Mouse (Mus musculus) hindbrain, embryonic 13.5 days (tissue): ENCODE measurements at regions not wholly inside any gene's neighbourhood (a gene's known extent, or its start where the extent isn't known, plus 50 kb on each side); places are given as distances from the start of the nearest gene placed in this dataset.

Experiments
- ATAC-seq: fragments of 200-750 bp; cut with Nextera tagmentation; 2 replicates; pipeline ENCODE4 v1.8.0; 2017; ENCODE audit warnings: moderate TSS enrichment; ENCODE audit not compliant: low FRiP score
- H3K27ac ChIP-seq: fragments of 300-500 bp; sonication (generic); 2 replicates; pipeline ENCODE4 v1.5.1; 2015; ENCODE audit warnings: inconsistent platforms, mild to moderate bottlenecking, moderate library complexity
- H3K27me3 ChIP-seq: fragments of 300-500 bp; sonication (generic); 2 replicates; pipeline ENCODE4 v1.6.1; 2015; ENCODE audit warnings: mild to moderate bottlenecking, inconsistent platforms
- H3K36me3 ChIP-seq: fragments of 300-500 bp; sonication (generic); 2 replicates; pipeline ENCODE4 v1.6.1; 2015; ENCODE audit warnings: mild to moderate bottlenecking, inconsistent platforms
- H3K4me1 ChIP-seq: fragments of 300-500 bp; sonication (generic); replicated peaks from 2 replicates; pipeline ENCODE4 v1.6.1; 2015; ENCODE audit warnings: inconsistent platforms
- H3K4me2 ChIP-seq: fragments of 300-500 bp; sonication (generic); 2 replicates; pipeline ENCODE4 v1.6.1; 2015; ENCODE audit warnings: inconsistent platforms, mild to moderate bottlenecking, moderate library complexity
- H3K4me3 ChIP-seq: fragments of 300-500 bp; sonication (generic); 2 replicates; pipeline ENCODE4 v1.5.1; 2015; ENCODE audit warnings: mild to moderate bottlenecking, inconsistent platforms
- H3K9ac ChIP-seq: fragments of 300-500 bp; sonication (generic); 2 replicates; pipeline ENCODE4 v1.6.1; 2015; ENCODE audit warnings: mild to moderate bottlenecking, inconsistent platforms
- H3K9me3 ChIP-seq: fragments of 300-500 bp; sonication (generic); 2 replicates; pipeline ENCODE4 v1.6.1; 2016; ENCODE audit warnings: inconsistent platforms
- WGBS: fragments of 180-500 bp; shearing (Covaris S2); methylation state at CpG from one replicate; pipeline ENCODE4 v1.1.7; 2015; 5-methylcytosine and 5-hydroxymethylcytosine counted together

DNA sequence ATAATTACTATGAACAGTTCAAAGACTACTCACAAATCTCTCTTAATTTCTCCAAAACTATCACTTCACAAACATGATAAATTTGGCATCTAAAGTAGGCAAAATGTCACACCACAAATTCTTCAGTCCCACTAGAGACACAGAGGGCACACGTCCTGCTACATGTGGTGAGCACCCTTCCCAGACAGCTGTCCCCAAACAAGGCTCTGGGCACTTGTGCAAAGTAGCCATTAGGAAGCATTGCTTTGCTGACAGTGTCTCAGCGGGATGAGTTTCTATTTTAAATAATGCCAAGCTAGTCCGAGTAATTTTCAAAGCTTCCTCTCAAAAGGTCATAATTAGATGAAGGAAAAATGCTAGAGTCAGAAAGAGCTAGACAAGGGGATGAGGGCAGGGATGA is 169.1 kb upstream of the Fn1 start:
- no peak for ATAC-seq
- Histone ChIP-seq H3K27ac (no peak overlapping the region), H3K4me2 (no peak overlapping the region), H3K27me3 (no peaks in the 10 kb centered on the region), H3K9me3 (no peaks in the 10 kb centered on the region), H3K36me3 (no peaks in the 10 kb centered on the region), H3K4me1 (no peaks in the 10 kb centered on the region), H3K4me3 (no peak overlapping the region), H3K9ac (no peak overlapping the region)
- WGBS: 75% methylated on average over 3 of the region's 3 CpGs

DNA sequence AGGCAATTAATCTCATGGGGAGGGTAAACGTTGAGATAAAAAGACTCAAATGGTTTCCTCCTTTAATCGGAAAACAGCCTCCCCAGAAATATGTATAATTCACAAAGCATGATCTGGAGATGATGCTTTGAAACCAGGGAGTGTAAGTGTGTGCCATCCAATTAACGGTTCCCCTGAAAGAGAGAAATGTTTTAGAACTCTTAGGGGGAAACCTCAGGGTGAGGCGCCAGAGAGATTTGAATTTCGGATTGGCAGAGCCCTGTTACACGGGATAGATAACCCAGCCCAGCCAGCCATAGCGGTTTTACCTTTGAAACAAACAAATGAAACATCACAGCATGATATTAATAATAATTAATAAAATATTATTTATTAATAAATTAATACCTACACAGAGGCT is 168.1 kb upstream of the Fn1 start:
- Histone ChIP-seq H3K27me3 (no peaks in the 10 kb centered on the region), H3K4me2 (no peak overlapping the region), H3K27ac (no peak overlapping the region), H3K36me3 (no peaks in the 10 kb centered on the region), H3K9ac (no peak overlapping the region), H3K4me1 (no peaks in the 10 kb centered on the region), H3K4me3 (no peak overlapping the region), H3K9me3 (no peaks in the 10 kb centered on the region)
- 85% methylated on average over 7 of the region's 7 CpGs for WGBS
- ATAC-seq: no peak

- no peak overlapping the region for H3K4me3 ChIP-seq
- H3K9ac ChIP-seq: no peak overlapping the region
- 83% methylated on average over 9 of the region's 9 CpGs for WGBS
- no peaks in the 10 kb centered on the region for H3K9me3 ChIP-seq
- H3K4me1 ChIP-seq: no peaks in the 10 kb centered on the region
- no peaks in the 10 kb centered on the region for H3K27me3 ChIP-seq
- ATAC-seq: no peak
- no peak overlapping the region for H3K4me2 ChIP-seq
- no peak overlapping the region for H3K27ac ChIP-seq
- H3K36me3 ChIP-seq: no peaks in the 10 kb centered on the region
These were observed 163.3 kb upstream of the Fn1 start for GRCm38 (mm10) chr1:71816306-71816705.

GRCm38 (mm10) chr1:71814141-71814540 is 161.1 kb upstream of the Fn1 start:
- H3K36me3 ChIP-seq: no peaks in the 10 kb centered on the region
- no peaks in the 10 kb centered on the region for H3K27me3 ChIP-seq
- H3K27ac ChIP-seq: no peak overlapping the region
- H3K4me2 ChIP-seq: no peak overlapping the region
- WGBS: 86% methylated on average over 4 of the region's 4 CpGs
- H3K9me3 ChIP-seq: no peaks in the 10 kb centered on the region
- ATAC-seq: no peak
- H3K9ac ChIP-seq: no peak overlapping the region
- no peaks in the 10 kb centered on the region for H3K4me1 ChIP-seq
- no peak overlapping the region for H3K4me3 ChIP-seq

- 94% methylated on average over 11 of the region's 11 CpGs for WGBS
- Histone ChIP-seq H3K4me2 (no peak overlapping the region), H3K27me3 (no peaks in the 10 kb centered on the region), H3K36me3 (no peaks in the 10 kb centered on the region), H3K4me1 (no peaks in the 10 kb centered on the region), H3K9ac (no peak overlapping the region), H3K27ac (no peak overlapping the region), H3K4me3 (no peak overlapping the region), H3K9me3 (no peaks in the 10 kb centered on the region)
- no peak for ATAC-seq
These were observed 159.2 kb upstream of the Fn1 start for GRCm38 (mm10) chr1:71812171-71812695.

DNA sequence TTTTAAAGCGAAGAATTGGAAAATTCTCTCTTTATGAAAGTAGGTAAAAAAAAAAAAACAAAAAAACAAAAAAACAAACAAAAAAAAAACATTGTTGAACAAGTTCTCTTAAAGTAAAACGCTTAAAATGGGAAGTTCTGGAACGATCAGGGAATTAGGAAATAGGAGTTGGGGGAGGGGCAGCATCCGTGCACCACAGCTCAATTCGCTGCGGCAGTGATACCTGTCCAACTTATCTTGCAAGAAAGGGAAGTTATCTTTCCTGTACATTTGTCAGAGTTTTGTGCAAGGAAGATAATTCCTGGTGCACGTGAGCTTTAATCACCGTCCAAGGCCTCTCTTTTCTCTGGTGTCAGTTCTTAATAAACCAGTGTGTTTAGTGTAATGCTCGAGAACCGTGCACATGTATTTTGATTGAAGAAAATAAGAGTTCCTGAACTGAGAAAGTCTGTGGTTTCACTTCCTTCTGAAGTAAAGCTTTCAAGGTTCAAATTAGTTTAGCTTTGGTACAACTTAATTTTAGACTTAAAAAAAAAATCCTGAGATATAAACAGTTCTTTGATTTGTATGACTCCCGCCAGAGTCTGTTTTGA is 158.3 kb upstream of the Fn1 start:
- H3K9ac ChIP-seq: no peak overlapping the region
- H3K27ac ChIP-seq: no peak overlapping the region
- H3K36me3 ChIP-seq: no peaks in the 10 kb centered on the region
- 92% methylated on average over 11 of the region's 11 CpGs for WGBS
- no peaks in the 10 kb centered on the region for H3K4me1 ChIP-seq
- H3K27me3 ChIP-seq: no peaks in the 10 kb centered on the region
- no peak overlapping the region for H3K4me3 ChIP-seq
- H3K4me2 ChIP-seq: no peak overlapping the region
- H3K9me3 ChIP-seq: no peaks in the 10 kb centered on the region
- no peak for ATAC-seq

DNA sequence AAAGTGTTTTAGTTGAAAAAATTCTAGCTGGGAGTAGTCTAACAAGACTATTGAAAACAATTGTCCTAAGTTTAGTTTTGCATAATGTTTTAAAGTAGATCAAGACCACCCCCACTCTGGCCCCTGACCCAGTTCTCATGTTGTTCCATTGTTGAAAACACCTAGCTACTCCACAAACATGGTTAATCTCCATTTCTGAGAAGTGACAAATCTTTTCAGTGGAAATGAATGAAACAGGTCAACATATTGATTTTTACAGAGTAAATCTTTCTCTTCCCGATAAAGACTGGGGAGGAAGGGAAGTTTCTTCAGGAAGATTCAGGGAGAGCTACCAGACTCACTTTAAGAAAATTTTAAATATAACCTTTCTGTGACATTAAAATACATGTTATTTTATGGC is 155.0 kb upstream of the Fn1 start:
- ATAC-seq: no peak
- Histone ChIP-seq H3K9ac (no peak overlapping the region), H3K4me2 (no peak overlapping the region), H3K4me1 (no peaks in the 10 kb centered on the region), H3K27ac (no peak overlapping the region), H3K36me3 (no peaks in the 10 kb centered on the region), H3K9me3 (no peaks in the 10 kb centered on the region), H3K4me3 (no peak overlapping the region), H3K27me3 (no peaks in the 10 kb centered on the region)
- WGBS: 61% methylated on average over 1 of the region's 1 CpGs

- Histone ChIP-seq H3K36me3 (no peaks in the 10 kb centered on the region), H3K27ac (no peak overlapping the region), H3K4me2 (no peak overlapping the region), H3K4me3 (no peak overlapping the region), H3K27me3 (no peaks in the 10 kb centered on the region), H3K4me1 (no peaks in the 10 kb centered on the region), H3K9ac (no peak overlapping the region), H3K9me3 (no peaks in the 10 kb centered on the region)
- WGBS: 76% methylated on average over 4 of the region's 4 CpGs
- no peak for ATAC-seq
These were observed 154.6 kb upstream of the Fn1 start for GRCm38 (mm10) chr1:71807586-71807985.

DNA sequence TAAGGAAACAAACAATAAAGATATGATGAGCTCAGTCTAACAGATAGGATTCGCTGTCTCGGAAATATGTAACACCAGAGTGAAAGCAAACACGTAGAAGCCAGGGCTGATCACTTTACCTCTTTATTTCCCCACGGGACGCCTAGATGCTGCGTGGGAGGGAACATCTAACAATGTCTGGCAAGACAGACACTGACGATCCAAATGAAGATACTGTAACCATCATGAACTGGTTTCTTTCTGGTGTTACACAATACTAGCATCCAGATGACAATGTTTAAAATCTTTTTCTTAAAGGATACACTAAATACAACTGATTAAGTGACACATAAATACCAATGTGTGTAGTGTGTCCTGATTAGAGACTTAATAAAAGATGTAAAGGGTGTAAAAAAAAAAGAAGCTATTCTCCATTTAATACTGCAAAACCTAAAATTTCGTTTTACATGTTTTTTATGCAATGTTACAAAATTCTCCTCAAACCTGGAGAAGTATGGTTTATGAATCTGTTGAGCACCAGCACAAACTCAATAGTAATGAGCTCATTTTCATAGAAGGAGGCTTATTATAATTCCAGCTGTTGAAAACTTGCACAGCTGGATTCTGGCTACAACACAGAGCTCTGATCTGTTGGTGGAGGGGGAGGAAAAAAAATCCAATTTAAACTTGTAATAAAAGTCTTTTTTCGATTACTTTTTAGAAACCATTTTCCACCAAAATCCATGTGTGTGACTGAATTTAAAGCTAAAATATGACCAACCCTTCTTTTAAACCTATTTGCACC is 148.5 kb upstream of the Fn1 start:
- no peaks in the 10 kb centered on the region for H3K36me3 ChIP-seq
- no peak for ATAC-seq
- no peaks in the 10 kb centered on the region for H3K9me3 ChIP-seq
- no peak overlapping the region for H3K27ac ChIP-seq
- WGBS: 72% methylated on average over 9 of the region's 9 CpGs
- no peak overlapping the region for H3K4me3 ChIP-seq
- no peaks in the 10 kb centered on the region for H3K27me3 ChIP-seq
- H3K4me1 ChIP-seq: no peaks in the 10 kb centered on the region
- no peak overlapping the region for H3K9ac ChIP-seq
- H3K4me2 ChIP-seq: no peak overlapping the region

DNA sequence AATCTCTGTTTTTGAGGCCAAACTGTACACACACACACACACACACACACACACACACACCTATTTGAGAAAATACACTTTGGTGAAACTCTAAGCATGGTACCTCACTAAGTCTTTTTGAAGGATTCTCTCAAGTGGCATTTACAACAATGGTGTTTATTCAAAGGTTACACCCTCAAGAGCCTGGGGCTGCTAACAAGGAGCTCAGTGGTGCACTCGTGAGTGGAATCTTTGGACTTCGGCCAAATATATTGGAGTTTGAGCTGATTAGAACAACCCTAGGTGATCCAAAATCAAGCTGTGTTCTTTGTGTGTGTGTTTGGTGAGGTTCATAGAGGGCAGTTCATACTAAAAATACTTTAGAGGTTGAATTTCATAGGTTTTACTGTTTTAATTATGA is 147.6 kb upstream of the Fn1 start:
- Histone ChIP-seq H3K36me3 (no peaks in the 10 kb centered on the region), H3K4me3 (no peak overlapping the region), H3K27ac (no peak overlapping the region), H3K4me2 (no peak overlapping the region), H3K9me3 (no peaks in the 10 kb centered on the region), H3K9ac (no peak overlapping the region), H3K4me1 (no peaks in the 10 kb centered on the region), H3K27me3 (no peaks in the 10 kb centered on the region)
- 59% methylated on average over 2 of the region's 2 CpGs for WGBS
- ATAC-seq: no peak

GRCm38 (mm10) chr1:71798636-71799035 is 145.6 kb upstream of the Fn1 start:
- no peak for ATAC-seq
- Histone ChIP-seq H3K4me3 (no peak overlapping the region), H3K36me3 (no peaks in the 10 kb centered on the region)

DNA sequence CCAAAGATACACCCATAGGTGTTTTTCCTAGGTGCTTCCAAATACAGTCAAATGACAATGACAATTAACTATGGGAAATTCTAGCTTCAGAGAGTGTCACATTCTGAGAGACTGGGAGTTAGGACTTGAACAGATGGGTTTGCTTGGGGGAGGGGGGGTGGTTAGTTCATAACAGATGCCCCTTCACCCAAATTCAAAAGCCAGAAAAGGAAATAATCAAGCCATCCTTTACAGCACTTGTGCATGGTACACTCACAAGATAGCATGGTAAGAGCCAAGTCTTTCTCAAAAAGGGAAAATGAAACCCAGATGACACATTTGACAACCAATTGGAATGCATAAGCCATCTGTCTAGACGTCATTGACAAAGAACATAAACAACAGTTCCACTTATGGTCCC is 135.4 kb upstream of the Fn1 start:
- no peaks in the 10 kb centered on the region for H3K9me3 ChIP-seq
- no peaks in the 10 kb centered on the region for H3K36me3 ChIP-seq
- no peak overlapping the region for H3K9ac ChIP-seq
- H3K4me2 ChIP-seq: no peak overlapping the region
- WGBS: 80% methylated on average over 1 of the region's 1 CpGs
- no peak for ATAC-seq
- no peaks in the 10 kb centered on the region for H3K27me3 ChIP-seq
- H3K27ac ChIP-seq: no peak overlapping the region
- no peaks in the 10 kb centered on the region for H3K4me1 ChIP-seq
- no peak overlapping the region for H3K4me3 ChIP-seq

More at GRCm38 (mm10) chr1:71798636-71799035, 145.6 kb upstream of the Fn1 start:
- H3K27ac ChIP-seq: no peak overlapping the region
- H3K27me3 ChIP-seq: no peaks in the 10 kb centered on the region
- 77% methylated on average over 9 of the region's 9 CpGs for WGBS
- no peaks in the 10 kb centered on the region for H3K9me3 ChIP-seq
- no peak overlapping the region for H3K9ac ChIP-seq
- no peaks in the 10 kb centered on the region for H3K4me1 ChIP-seq
- H3K4me2 ChIP-seq: no peak overlapping the region

DNA sequence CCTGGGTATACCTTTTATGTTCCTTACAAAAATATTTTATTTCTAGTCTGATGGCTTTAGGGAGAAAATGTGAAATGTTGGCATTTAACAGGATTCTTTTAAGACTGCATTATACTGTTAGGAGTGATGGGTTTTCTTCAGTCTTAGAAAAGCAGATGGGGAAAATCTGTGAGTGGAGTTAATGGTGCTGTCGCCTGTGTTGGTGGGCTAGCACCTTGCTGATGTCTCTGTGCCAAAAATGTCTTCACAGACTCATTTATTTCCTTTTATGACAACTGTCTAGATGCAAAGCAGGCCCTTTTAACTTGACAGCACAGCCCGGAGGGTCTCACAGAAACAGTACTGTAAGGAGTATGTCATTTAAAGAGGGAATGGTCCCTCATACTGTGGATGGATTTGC is 131.9 kb upstream of the Fn1 start:
- H3K4me2 ChIP-seq: no peak overlapping the region
- no peaks in the 10 kb centered on the region for H3K4me1 ChIP-seq
- no peaks in the 10 kb centered on the region for H3K36me3 ChIP-seq
- no peak for ATAC-seq
- WGBS: 95% methylated on average over 2 of the region's 2 CpGs
- H3K4me3 ChIP-seq: no peak overlapping the region
- no peak overlapping the region for H3K27ac ChIP-seq
- H3K9ac ChIP-seq: no peak overlapping the region
- H3K9me3 ChIP-seq: no peaks in the 10 kb centered on the region
- H3K27me3 ChIP-seq: no peaks in the 10 kb centered on the region
